Mouse (Mus musculus) heart, embryonic 13.5 days (tissue): ENCODE results near the gene Emcn. TPM values are rescaled to one million over a fixed set of nuclear protein-coding genes. Genes with fewer than 3 reads are reported as not detected.

Experiments
- ATAC-seq: fragments of 200-750 bp; cut with Nextera tagmentation; 2 replicates; pipeline ENCODE4 v1.8.0; 2017; ENCODE audit warnings: moderate TSS enrichment; ENCODE audit not compliant: insufficient number of reproducible peaks, low FRiP score, low TSS enrichment; ENCODE audit errors: extremely low read depth
- H3K27ac ChIP-seq: fragments of 300-500 bp; sonication (generic); replicated peaks from 2 replicates; pipeline ENCODE4 v1.5.1; 2015; ENCODE audit warnings: moderate library complexity, mild to moderate bottlenecking, inconsistent platforms
- H3K27me3 ChIP-seq: fragments of 300-500 bp; sonication (generic); replicated peaks from 2 replicates; pipeline ENCODE4 v1.6.1; 2015; ENCODE audit warnings: mild to moderate bottlenecking, inconsistent platforms
- H3K36me3 ChIP-seq: fragments of 300-500 bp; sonication (generic); 2 replicates; pipeline ENCODE4 v1.6.1; 2015; ENCODE audit warnings: mild to moderate bottlenecking, inconsistent platforms
- H3K4me1 ChIP-seq: fragments of 300-500 bp; sonication (generic); 2 replicates; pipeline ENCODE4 v1.6.1; 2015; ENCODE audit warnings: inconsistent platforms
- H3K4me2 ChIP-seq: fragments of 300-500 bp; sonication (generic); 2 replicates; pipeline ENCODE4 v1.6.1; 2015; ENCODE audit warnings: inconsistent platforms, mild to moderate bottlenecking, moderate library complexity
- H3K4me3 ChIP-seq: fragments of 300-500 bp; sonication (generic); 2 replicates; pipeline ENCODE4 v1.5.1; 2015; ENCODE audit warnings: moderate library complexity, mild to moderate bottlenecking, inconsistent platforms
- H3K9ac ChIP-seq: fragments of 300-500 bp; sonication (generic); 2 replicates; pipeline ENCODE4 v1.6.1; 2015; ENCODE audit warnings: inconsistent platforms, mild to moderate bottlenecking, moderate library complexity
- H3K9me3 ChIP-seq: fragments of 300-500 bp; sonication (generic); 2 replicates; pipeline ENCODE4 v1.6.1; 2016; ENCODE audit warnings: inconsistent platforms
- WGBS: fragments of 180-500 bp; shearing (Covaris S2); methylation state at CpG from one replicate; pipeline ENCODE4 v1.1.7; 2015; ENCODE audit warnings: mixed read lengths; 5-methylcytosine and 5-hydroxymethylcytosine counted together
- polyA plus RNA-seq: library from polyadenylated mRNA; unstranded; fragments of >200 nt; fragmentation: Nextera tagmentation; extraction: Ambion mirVana; gene quantifications from 2 replicates; pipeline ENCODE4 v1.2.1, GENCODE M21; 2015

The Emcn gene
- polyA plus RNA-seq = 68.2 and 70.4 TPM in 2 replicates

DNA sequence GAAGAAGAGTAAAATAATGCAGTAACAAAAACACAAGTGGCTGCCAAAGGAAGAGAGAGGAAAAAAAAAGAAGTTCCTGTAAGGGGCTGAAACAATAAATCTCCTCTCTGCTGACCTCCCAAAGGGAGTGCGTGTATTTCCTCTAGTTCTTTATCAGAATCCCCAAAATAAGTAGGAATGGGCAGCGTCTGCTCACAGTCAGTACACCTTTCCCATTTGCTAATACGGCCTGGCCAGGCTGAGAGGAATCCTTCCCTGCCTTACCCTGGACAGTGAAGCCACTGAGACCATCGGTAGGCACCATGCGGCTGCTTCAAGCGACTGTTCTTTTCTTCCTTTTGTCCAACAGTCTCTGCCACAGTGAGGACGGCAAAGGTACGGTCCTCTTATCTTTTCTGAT is at the start of gene Emcn:
Emcn (plus strand) TSS at position 130 of the 400 bp plus-strand sequence.
- Histone ChIP-seq H3K4me3 (peak within 1 kb of the TSS; percentile 37), H3K9ac (peak within 1 kb of the TSS; percentile 60), H3K27ac (peak within 1 kb of the TSS; percentile 64), H3K36me3 (no peaks in the 10 kb centered on the region), H3K9me3 (no peaks in the 10 kb centered on the region), H3K4me1 (no peaks in the 10 kb centered on the region), H3K27me3 (no peaks in the 10 kb centered on the region), H3K4me2 (peak within 1 kb of the TSS; percentile 25)
- 32% methylated on average over 8 of the region's 8 CpGs for WGBS
- no peak for ATAC-seq

DNA sequence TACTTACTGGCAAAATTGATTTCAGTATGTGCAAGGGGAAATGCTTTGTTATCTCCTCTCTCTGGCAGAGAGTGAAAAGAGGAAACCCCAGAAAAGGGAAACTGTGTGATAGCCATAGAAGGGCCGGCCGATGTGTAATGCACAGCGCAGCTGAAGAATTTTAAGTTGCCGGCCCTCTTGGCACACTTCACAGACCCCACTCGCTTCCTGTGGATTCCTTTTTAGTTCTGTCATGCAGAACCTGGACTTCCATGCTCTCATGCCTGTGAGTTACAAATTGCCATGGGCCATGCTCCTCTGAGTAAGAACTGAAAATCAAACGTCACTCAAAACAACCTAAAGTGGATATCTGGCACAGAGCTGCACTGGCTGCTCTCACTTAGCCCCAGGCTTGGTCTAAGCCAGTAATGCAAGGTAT is 47.7 kb upstream of the Emcn start:
- peak; percentile 74; the same call in 1 of the 2 replicates for ATAC-seq
- H3K9ac ChIP-seq = no peak overlapping the region
- H3K4me1 ChIP-seq = peaks cover 18% of the 10 kb centered on the region
- 7% methylated on average over 6 of the region's 6 CpGs for WGBS
- no peaks in the 10 kb centered on the region for H3K27me3 ChIP-seq
- no peaks in the 10 kb centered on the region for H3K36me3 ChIP-seq
- peak overlapping the region; percentile 24; the same call in 1 of the 2 replicates for H3K4me3 ChIP-seq
- no peaks in the 10 kb centered on the region for H3K9me3 ChIP-seq
- peak overlapping the region; percentile 80 for H3K27ac ChIP-seq
- peak overlapping the region; percentile 49 for H3K4me2 ChIP-seq

DNA sequence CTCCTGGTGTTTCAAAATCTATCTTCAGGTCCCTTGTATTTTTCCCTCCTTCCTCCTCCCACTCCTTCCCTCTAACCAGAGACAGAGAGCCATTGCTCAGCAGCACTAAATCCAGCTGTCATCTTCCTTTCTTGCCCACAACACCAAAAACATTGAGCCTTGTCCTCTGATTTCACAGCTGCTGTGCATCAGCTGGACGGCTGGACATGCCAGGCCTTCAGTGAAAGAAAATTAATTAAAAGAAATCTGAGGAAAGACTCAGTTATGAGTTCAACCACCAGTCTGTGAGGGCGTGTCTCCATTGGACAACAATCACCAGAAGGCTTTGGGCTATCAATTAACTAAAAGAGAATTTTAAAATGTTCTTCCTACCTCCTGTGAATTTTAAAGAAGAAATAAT is 42.6 kb upstream of the Emcn start:
- H3K4me2 ChIP-seq = no peak overlapping the region
- no peak overlapping the region for H3K9ac ChIP-seq
- no peaks in the 10 kb centered on the region for H3K27me3 ChIP-seq
- H3K27ac ChIP-seq = no peak overlapping the region
- peaks cover 11% of the 10 kb centered on the region for H3K4me1 ChIP-seq
- H3K36me3 ChIP-seq = no peaks in the 10 kb centered on the region
- H3K9me3 ChIP-seq = no peaks in the 10 kb centered on the region
- WGBS = 71% methylated on average over 2 of the region's 2 CpGs
- no peak for ATAC-seq
- no peak overlapping the region for H3K4me3 ChIP-seq

DNA sequence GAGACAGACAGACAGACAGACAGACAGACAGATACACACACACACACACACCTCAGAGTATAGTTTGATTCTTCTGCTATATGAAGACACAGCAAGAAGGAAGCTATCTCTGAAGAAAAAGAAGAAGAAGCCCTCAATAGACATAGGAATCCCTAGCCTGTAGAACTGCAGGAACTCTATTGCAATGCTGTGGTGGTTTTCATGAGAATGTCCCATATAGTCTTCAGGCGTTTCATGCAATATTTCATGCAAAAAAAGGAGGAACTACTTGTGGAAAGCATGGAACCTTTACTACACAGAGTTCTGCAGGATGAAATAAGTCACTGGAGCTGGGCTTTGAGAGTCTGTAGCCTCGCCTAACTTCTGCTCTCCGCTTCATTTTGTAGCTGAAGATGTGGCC is 40.7 kb upstream of the Emcn start:
- Histone ChIP-seq H3K9ac (no peak overlapping the region), H3K27ac (no peak overlapping the region), H3K4me3 (no peak overlapping the region), H3K4me2 (no peak overlapping the region), H3K4me1 (peaks cover 3% of the 10 kb centered on the region; the same call in 1 of the 2 replicates), H3K36me3 (no peaks in the 10 kb centered on the region), H3K9me3 (no peaks in the 10 kb centered on the region), H3K27me3 (no peaks in the 10 kb centered on the region)
- ATAC-seq = no peak
- WGBS = 80% methylated on average over 3 of the region's 3 CpGs

DNA sequence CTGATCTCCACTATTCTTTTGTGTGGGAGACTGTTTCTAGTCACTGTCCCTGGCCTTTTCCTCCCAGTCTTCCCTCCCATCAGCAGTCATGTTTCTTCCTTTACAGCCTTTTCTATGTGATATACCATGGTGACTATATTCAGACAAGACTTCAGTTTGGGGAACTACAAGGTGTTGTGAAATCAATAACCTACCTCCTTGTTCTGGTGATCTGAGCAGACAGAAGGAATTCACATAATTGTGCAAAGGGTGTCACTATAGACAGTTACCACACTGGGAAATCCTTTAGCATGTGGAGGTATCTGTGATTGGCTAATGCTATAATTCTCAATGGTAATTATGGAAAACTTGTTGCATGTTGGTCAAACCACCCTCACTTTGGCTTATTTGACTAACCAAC is 39.7 kb upstream of the Emcn start:
- H3K4me3 ChIP-seq = no peak overlapping the region
- H3K9me3 ChIP-seq = no peaks in the 10 kb centered on the region
- H3K9ac ChIP-seq = no peak overlapping the region
- no peaks in the 10 kb centered on the region for H3K36me3 ChIP-seq
- no peaks in the 10 kb centered on the region for H3K27me3 ChIP-seq
- H3K27ac ChIP-seq = no peak overlapping the region
- peaks cover 3% of the 10 kb centered on the region; the same call in 1 of the 2 replicates for H3K4me1 ChIP-seq
- no peak for ATAC-seq
- no peak overlapping the region for H3K4me2 ChIP-seq

DNA sequence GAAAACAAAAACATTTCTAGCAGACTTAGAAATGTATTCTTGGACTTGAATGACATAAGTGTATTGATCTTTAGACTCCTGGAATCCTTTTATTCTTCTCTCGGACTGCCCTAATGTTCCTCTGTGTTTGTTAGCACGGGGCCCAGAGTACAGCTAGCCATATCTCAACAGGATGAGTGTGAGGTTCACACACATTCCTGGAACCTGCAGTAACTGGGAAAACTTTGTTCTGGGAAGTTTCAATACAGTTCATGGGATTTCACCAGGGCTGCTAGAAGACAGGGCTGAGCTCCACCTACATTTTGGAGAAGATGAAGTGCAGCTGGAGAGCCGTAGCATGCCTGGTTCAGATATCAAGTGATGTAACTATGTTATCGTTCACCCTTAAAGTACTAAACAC is 38.1 kb upstream of the Emcn start:
- 44% methylated on average over 4 of the region's 4 CpGs for WGBS
- Histone ChIP-seq H3K27ac (peak overlapping the region; percentile 12), H3K4me3 (no peak overlapping the region), H3K9ac (no peak overlapping the region), H3K4me1 (peaks cover 3% of the 10 kb centered on the region; the same call in 1 of the 2 replicates), H3K9me3 (no peaks in the 10 kb centered on the region), H3K4me2 (no peak overlapping the region), H3K36me3 (no peaks in the 10 kb centered on the region), H3K27me3 (no peaks in the 10 kb centered on the region)
- 0 out of 2 replicates have a peak, but pooled peaks have one; percentile 42 for ATAC-seq

DNA sequence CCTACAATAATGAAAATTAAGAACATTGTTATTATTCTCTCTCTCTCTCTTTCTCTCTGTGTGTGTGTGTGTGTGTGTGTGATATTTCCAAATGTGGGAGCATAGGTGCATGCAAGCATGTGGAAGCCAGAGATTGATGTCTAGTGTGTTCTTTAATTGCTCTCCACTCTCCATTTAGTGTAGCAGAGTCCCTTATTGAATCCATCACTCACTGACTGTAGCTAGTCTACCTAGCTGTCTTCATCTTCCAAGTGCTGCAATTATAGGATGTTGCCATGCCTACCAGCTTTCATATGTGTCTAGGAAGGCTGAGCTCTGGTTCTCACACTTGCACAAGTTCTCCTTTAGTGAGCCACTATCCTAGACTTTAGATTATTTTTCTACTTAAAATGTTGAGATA is 30.9 kb upstream of the Emcn start:
- no peaks in the 10 kb centered on the region for H3K4me1 ChIP-seq
- H3K36me3 ChIP-seq = no peaks in the 10 kb centered on the region
- H3K27me3 ChIP-seq = no peaks in the 10 kb centered on the region
- no peak overlapping the region for H3K9ac ChIP-seq
- no peak for ATAC-seq
- no peak overlapping the region for H3K27ac ChIP-seq
- no peak overlapping the region for H3K4me3 ChIP-seq
- no peak overlapping the region for H3K4me2 ChIP-seq
- no peaks in the 10 kb centered on the region for H3K9me3 ChIP-seq

DNA sequence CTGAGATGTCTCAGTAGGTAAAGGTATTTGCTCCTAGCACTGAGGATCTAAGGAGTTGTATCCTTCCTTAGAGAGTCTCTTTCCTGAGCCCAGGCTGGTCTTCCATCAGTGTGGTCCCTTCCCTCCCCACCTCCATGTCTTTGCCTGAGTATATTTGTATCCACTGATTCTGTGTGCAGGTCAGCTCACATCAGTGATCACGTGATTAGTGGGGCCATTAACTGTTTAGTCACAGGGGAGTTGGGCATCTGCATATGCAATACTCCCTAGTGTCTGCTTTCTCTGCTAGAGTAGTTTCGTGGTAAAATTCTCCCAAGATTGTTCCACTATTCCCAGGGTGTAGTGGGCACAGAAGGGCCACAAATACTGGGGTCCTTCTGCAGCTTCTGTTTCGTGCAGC is 28.3 kb upstream of the Emcn start:
- H3K9me3 ChIP-seq = no peaks in the 10 kb centered on the region
- no peaks in the 10 kb centered on the region for H3K4me1 ChIP-seq
- no peak overlapping the region for H3K4me3 ChIP-seq
- H3K27me3 ChIP-seq = no peaks in the 10 kb centered on the region
- no peak overlapping the region for H3K4me2 ChIP-seq
- H3K27ac ChIP-seq = no peak overlapping the region
- no peak for ATAC-seq
- H3K9ac ChIP-seq = no peak overlapping the region
- H3K36me3 ChIP-seq = no peaks in the 10 kb centered on the region
- 60% methylated on average over 3 of the region's 3 CpGs for WGBS

DNA sequence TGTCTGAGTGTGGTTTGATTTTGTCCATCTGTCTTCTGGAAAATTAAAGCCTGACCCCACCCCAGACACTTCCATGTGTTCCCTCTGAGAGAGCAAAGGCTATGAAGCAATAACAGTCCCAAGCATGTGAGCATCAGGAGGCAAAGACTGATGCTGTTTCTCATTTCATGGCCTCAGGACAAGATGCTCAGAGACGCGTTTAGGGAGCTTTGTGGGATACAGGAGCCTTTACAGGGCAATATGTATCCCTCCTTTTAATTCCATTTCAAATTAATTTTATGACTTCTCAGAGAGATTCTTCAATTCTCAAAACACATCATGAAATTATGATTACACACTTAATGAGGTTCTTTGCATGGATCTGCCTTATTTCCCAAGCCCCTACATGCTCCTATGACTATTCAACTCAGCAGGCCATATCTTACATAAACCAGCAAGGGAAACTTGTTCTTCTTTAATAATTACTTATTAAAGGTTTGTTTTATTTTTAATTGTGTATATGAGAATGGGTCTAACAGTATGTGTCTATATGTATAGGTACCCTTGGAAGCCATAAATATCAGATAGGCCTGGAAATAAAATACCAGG is 27.0 kb upstream of the Emcn start:
- H3K9me3 ChIP-seq = no peaks in the 10 kb centered on the region
- no peak for ATAC-seq
- no peak overlapping the region for H3K4me3 ChIP-seq
- H3K4me1 ChIP-seq = no peaks in the 10 kb centered on the region
- WGBS = 84% methylated on average over 2 of the region's 2 CpGs
- H3K9ac ChIP-seq = no peak overlapping the region
- no peaks in the 10 kb centered on the region for H3K36me3 ChIP-seq
- no peak overlapping the region for H3K27ac ChIP-seq
- H3K27me3 ChIP-seq = no peaks in the 10 kb centered on the region
- no peak overlapping the region for H3K4me2 ChIP-seq

DNA sequence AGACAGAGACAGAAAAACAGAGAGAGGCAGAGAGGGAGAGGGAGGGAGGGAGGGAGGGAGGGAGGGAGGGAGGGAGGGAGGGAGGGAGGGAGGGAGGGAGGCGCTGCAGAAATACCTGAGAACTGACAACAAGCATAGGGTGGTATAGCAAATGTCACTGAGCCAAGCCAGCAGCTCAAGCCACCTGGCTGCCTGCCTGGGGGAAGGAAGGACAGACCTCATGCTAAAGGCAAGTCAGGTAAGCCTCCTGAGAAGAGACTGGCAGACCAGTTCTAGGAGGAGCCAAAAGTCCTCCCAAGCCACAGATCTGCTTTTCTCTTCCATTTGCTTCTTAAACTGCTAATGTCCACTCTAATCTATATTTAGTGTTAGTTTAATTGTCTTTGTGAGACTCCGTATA is 22.5 kb upstream of the Emcn start:
- Histone ChIP-seq H3K4me2 (no peak overlapping the region), H3K36me3 (no peaks in the 10 kb centered on the region), H3K9me3 (no peaks in the 10 kb centered on the region), H3K27ac (no peak overlapping the region), H3K4me1 (peaks cover 11% of the 10 kb centered on the region), H3K27me3 (no peaks in the 10 kb centered on the region), H3K4me3 (no peak overlapping the region), H3K9ac (no peak overlapping the region)
- no peak for ATAC-seq
- WGBS = 92% methylated on average over 2 of the region's 2 CpGs

DNA sequence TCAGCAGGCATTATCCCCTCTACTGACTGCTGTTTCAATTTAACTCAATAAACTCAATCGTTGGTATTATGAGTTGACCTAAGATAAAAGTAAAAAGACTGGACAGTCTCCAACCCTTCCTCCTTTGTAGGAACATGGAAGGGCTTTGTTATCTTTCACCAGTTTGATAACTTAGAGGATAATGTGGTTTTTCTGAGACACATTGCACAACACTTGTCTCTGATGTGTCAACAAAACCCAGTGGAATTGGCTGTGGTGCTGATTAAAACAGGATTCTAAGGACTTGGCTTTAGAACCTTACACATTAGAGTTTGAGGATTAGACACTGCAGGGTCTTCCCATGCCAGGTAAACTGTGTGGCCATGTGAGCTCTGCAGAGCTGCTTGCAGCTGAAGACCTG is 20.9 kb upstream of the Emcn start:
- WGBS = 37% methylated on average over 1 of the region's 1 CpGs
- Histone ChIP-seq H3K27ac (no peak overlapping the region), H3K9ac (no peak overlapping the region), H3K4me1 (peaks cover 11% of the 10 kb centered on the region), H3K36me3 (no peaks in the 10 kb centered on the region), H3K9me3 (no peaks in the 10 kb centered on the region), H3K4me2 (no peak overlapping the region), H3K27me3 (no peaks in the 10 kb centered on the region), H3K4me3 (no peak overlapping the region)
- no peak for ATAC-seq

DNA sequence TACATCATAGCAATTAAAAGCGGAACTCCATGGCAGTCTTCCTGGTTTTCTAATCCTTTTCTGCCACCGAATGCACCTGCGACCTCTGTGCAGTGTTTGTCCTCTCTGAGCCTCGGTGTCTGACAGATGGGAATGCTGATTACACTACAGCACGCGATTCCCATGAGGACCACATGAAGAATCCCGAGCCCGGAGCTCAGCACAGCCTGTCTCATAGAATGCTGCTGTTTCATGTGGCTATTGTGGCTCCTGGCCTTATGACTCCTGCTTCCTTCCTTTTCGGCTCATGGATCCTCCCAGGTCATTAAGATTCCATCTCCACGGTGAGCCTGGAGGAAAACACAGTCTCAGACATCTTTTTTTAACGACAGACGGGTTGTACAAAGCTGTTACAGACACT is 18.6 kb upstream of the Emcn start:
- no peak overlapping the region for H3K9ac ChIP-seq
- no peak overlapping the region for H3K27ac ChIP-seq
- H3K27me3 ChIP-seq = no peaks in the 10 kb centered on the region
- H3K36me3 ChIP-seq = no peaks in the 10 kb centered on the region
- H3K4me3 ChIP-seq = no peak overlapping the region
- H3K4me2 ChIP-seq = no peak overlapping the region
- ATAC-seq = no peak
- H3K9me3 ChIP-seq = no peaks in the 10 kb centered on the region
- WGBS = 57% methylated on average over 12 of the region's 12 CpGs
- peaks cover 11% of the 10 kb centered on the region for H3K4me1 ChIP-seq
